Mouse (Mus musculus): Measurements from ENCODE around the gene D930007J09Rik.

DNA sequence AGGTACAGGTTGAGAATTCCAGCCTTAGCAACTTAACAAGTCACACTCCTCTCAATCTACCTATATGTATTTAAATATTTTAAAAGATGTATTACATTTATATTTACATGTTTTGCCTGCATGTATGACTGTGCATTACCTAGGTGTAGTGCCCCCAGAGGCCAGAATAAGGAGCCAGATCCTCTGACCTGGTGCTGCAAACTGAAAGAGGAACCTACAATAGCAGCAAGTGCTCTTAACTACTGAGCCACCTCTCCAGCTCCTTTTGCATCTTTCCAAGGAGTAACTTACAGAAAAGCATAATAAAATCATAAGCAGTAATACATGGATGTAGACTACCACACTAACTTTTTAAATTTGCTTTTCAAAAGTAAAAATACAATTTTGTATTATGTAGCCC, 1.8 kb downstream of the D930007J09Rik start:
- no peak for TF ChIP-seq POLR2A (IDR thresholded peaks at IDR 0.05; ENCODE audit: borderline replicate concordance, extremely low read depth, low read depth, low read length)
- TF ChIP-seq CTCF (IDR thresholded peaks at IDR 0.05; ENCODE audit: insufficient read depth, low read length) = no peak

All from lung, adult 2 months (tissue).